Mouse (Mus musculus) hindbrain, embryonic 10.5 days (tissue): ENCODE measurements around the gene 4930503B20Rik. TPM values are rescaled to one million over a fixed set of nuclear protein-coding genes. Genes with fewer than 3 reads are reported as not detected.

ENCODE experiments used
- DNase-seq: peaks from one replicate; pipeline ENCODE4 v3.0.0-alpha.2; 2017; ENCODE audit warnings: low spot score
- H3K27ac ChIP-seq: fragments of 300-500 bp; sonication (generic); 2 replicates; pipeline ENCODE4 v1.5.1; 2016; ENCODE audit warnings: mild to moderate bottlenecking, moderate library complexity
- H3K27me3 ChIP-seq: fragments of 300-500 bp; sonication (generic); 2 replicates; pipeline ENCODE4 v1.6.1; 2016; ENCODE audit warnings: mild to moderate bottlenecking; ENCODE audit not compliant: poor library complexity, insufficient read depth, severe bottlenecking
- H3K36me3 ChIP-seq: fragments of 300-500 bp; sonication (generic); 2 replicates; pipeline ENCODE4 v1.6.1; 2016; ENCODE audit warnings: mild to moderate bottlenecking, moderate library complexity
- H3K4me1 ChIP-seq: fragments of 300-500 bp; sonication (generic); replicated peaks from 2 replicates; pipeline ENCODE4 v1.6.1; 2016; ENCODE audit warnings: mild to moderate bottlenecking
- H3K4me3 ChIP-seq: fragments of 300-500 bp; sonication (generic); 2 replicates; pipeline ENCODE4 v1.5.1; 2016; ENCODE audit warnings: mild to moderate bottlenecking, moderate library complexity
- H3K9me3 ChIP-seq: fragments of 300-500 bp; sonication (generic); 2 replicates; pipeline ENCODE4 v1.6.1; 2016; ENCODE audit warnings: mild to moderate bottlenecking, moderate library complexity
- WGBS: fragments of 180-500 bp; shearing (Covaris S2); methylation state at CpG from one replicate; pipeline ENCODE4 v1.1.7; 2016; 5-methylcytosine and 5-hydroxymethylcytosine counted together
- polyA plus RNA-seq: library from polyadenylated mRNA; unstranded; fragments of >200 nt; fragmentation: Nextera tagmentation; extraction: Ambion mirVana; gene quantifications from 2 replicates; pipeline ENCODE4 v1.2.1, GENCODE M21; 2016

4930503B20Rik gene
- polyA plus RNA-seq, 1 experiment from 2014 or later, result not detected

GRCm38 (mm10) chr3:146611261-146611660 is 39.9 kb downstream of the 4930503B20Rik start:
- Histone ChIP-seq H3K27ac (no peak overlapping the region), H3K4me3 (no peak overlapping the region), H3K27me3 (no peaks in the 10 kb centered on the region), H3K36me3 (no peaks in the 10 kb centered on the region), H3K4me1 (0 out of 2 replicates have a peak, but pooled peaks cover 4% of the 10 kb centered on the region), H3K9me3 (no peaks in the 10 kb centered on the region)
- 82% methylated on average over 4 of the region's 4 CpGs for WGBS
- no peak for DNase-seq

GRCm38 (mm10) chr3:146610322-146610721 is 40.8 kb downstream of the 4930503B20Rik start:
- no peak overlapping the region for H3K27ac ChIP-seq
- no peaks in the 10 kb centered on the region for H3K36me3 ChIP-seq
- 0 out of 2 replicates have a peak, but pooled peaks cover 4% of the 10 kb centered on the region for H3K4me1 ChIP-seq
- H3K9me3 ChIP-seq, result no peaks in the 10 kb centered on the region
- WGBS, result 88% methylated on average over 10 of the region's 10 CpGs
- DNase-seq, result no peak
- H3K27me3 ChIP-seq, result no peaks in the 10 kb centered on the region
- H3K4me3 ChIP-seq, result no peak overlapping the region

GRCm38 (mm10) chr3:146607368-146607767 is 43.7 kb downstream of the 4930503B20Rik start:
- no peaks in the 10 kb centered on the region for H3K27me3 ChIP-seq
- 37% methylated on average over 1 of the region's 1 CpGs for WGBS
- no peak overlapping the region for H3K27ac ChIP-seq
- H3K36me3 ChIP-seq, result no peaks in the 10 kb centered on the region
- no peak overlapping the region for H3K4me3 ChIP-seq
- 0 out of 2 replicates have a peak, but pooled peaks cover 4% of the 10 kb centered on the region for H3K4me1 ChIP-seq
- H3K9me3 ChIP-seq, result no peaks in the 10 kb centered on the region
- no peak for DNase-seq

DNA sequence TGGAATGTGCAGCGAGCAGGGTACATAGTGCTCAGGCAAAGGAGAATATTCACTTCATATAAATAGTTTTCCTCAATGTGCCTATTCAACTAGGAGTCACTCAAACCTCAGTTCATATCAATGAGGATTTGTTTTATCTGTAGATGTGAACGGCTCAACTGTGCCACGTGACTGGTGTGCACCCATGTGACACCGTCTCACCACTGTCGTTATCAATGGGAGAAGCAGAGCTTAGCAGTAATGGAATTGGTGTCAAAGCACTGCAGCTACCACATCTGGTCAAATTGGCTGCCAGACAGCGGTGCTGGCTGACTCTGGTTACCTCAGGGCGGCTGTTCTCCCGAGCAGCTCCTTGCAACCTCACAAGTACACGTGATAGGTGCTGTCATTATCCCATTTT is 46.5 kb downstream of the 4930503B20Rik start:
- no peak for DNase-seq
- H3K27me3 ChIP-seq, result no peaks in the 10 kb centered on the region
- no peaks in the 10 kb centered on the region for H3K9me3 ChIP-seq
- H3K36me3 ChIP-seq, result no peaks in the 10 kb centered on the region
- 0 out of 2 replicates have a peak, but pooled peaks cover 4% of the 10 kb centered on the region for H3K4me1 ChIP-seq
- 94% methylated on average over 9 of the region's 9 CpGs for WGBS
- H3K4me3 ChIP-seq, result no peak overlapping the region
- no peak overlapping the region for H3K27ac ChIP-seq

DNA sequence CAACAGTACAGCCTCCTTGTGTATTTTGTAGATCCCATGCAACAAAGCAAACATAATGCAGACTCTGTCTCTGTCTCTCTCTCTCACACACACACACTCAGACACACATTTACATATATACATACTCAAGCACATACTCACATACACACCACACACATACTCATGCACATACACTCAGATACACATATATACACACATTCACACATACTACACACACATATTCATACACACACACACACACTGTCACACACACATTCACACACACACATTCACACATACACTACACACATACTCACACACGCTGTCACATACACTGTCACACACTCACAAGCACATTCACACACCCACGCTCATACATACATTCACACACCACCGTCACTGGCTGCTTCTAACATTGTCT is 48.6 kb downstream of the 4930503B20Rik start:
- DNase-seq, result no peak
- H3K4me1 ChIP-seq, result 0 out of 2 replicates have a peak, but pooled peaks cover 3% of the 10 kb centered on the region
- H3K27me3 ChIP-seq, result no peaks in the 10 kb centered on the region
- H3K27ac ChIP-seq, result no peak overlapping the region
- H3K4me3 ChIP-seq, result no peak overlapping the region
- WGBS, result 89% methylated on average over 3 of the region's 3 CpGs
- H3K36me3 ChIP-seq, result no peaks in the 10 kb centered on the region
- no peaks in the 10 kb centered on the region for H3K9me3 ChIP-seq

DNA sequence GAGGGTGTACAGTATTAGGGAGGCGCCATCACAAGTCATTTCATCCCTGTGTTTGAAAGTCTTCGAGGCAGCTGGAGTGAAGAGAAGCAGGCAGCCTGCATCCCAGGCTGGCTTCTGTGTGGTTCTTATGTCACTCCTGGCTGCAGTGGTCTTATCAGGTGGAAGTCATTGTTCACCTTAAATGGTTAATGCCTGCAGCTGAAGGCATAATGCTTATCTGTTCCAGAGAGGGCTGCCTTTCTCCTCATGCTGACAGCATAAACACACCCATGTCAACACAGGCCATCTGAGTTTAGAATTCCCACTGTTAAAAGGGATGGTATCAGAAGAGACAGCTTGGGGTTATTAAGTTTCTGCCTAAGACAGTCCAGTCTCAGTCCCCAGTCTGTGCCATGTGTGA is 49.9 kb downstream of the 4930503B20Rik start:
- H3K9me3 ChIP-seq, result no peaks in the 10 kb centered on the region
- H3K36me3 ChIP-seq, result no peaks in the 10 kb centered on the region
- 91% methylated on average over 2 of the region's 2 CpGs for WGBS
- H3K4me3 ChIP-seq, result no peak overlapping the region
- no peaks in the 10 kb centered on the region for H3K27me3 ChIP-seq
- no peak for DNase-seq
- H3K4me1 ChIP-seq, result no peaks in the 10 kb centered on the region
- no peak overlapping the region for H3K27ac ChIP-seq

- H3K27me3 ChIP-seq, result no peaks in the 10 kb centered on the region
- H3K4me1 ChIP-seq, result no peaks in the 10 kb centered on the region
- WGBS, result 93% methylated on average over 6 of the region's 6 CpGs
- no peak for DNase-seq
- H3K36me3 ChIP-seq, result no peaks in the 10 kb centered on the region
- no peak overlapping the region for H3K4me3 ChIP-seq
- no peak overlapping the region for H3K27ac ChIP-seq
- H3K9me3 ChIP-seq, result no peaks in the 10 kb centered on the region
Measured at GRCm38 (mm10) chr3:146599198-146599900, 51.8 kb downstream of the 4930503B20Rik start.

DNA sequence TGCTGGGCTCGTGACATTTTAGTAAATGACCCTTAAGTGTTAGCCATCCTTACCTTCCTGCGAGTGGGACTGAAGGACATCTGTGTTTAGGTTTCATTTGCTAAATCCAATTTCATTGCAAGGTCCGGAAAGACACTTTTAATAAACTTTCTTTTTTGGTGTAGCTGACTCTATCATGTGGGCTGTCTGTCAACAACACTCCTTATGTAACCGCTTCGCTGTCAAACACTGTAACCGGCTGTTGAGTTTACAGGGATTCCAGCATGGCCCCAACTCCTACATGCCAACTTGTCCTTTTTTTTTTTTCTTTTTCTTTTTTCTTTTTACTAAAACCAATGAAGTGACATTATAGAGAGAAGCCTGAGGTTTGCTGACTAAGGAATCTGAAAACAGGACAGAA is 52.7 kb downstream of the 4930503B20Rik start:
- DNase-seq, result no peak
- Histone ChIP-seq H3K4me3 (no peak overlapping the region), H3K27me3 (no peaks in the 10 kb centered on the region), H3K9me3 (no peaks in the 10 kb centered on the region), H3K36me3 (no peaks in the 10 kb centered on the region), H3K4me1 (no peaks in the 10 kb centered on the region), H3K27ac (no peak overlapping the region)
- WGBS, result 90% methylated on average over 6 of the region's 6 CpGs

DNA sequence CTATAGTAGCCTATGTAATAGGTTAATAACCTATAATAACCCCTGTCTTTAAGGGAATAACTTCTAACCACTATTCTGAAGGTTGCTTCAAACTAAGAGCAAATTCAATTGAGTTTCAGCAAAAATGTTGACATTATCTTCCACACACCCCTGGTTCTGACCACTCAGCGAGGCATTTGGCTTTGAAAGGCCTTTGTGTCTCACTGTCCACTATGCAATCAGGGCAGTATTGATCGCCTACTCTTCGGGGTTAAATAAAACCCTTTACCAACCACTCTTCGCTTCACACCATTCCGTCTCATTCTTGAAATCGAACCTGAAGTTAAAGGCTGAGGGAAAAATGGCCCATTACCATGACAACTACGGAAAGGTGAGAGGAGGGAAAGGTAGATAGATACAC is 54.3 kb downstream of the 4930503B20Rik start:
- WGBS, result 90% methylated on average over 7 of the region's 7 CpGs
- DNase-seq, result no peak
- Histone ChIP-seq H3K27ac (no peak overlapping the region), H3K4me3 (no peak overlapping the region), H3K36me3 (no peaks in the 10 kb centered on the region), H3K27me3 (no peaks in the 10 kb centered on the region), H3K4me1 (no peaks in the 10 kb centered on the region), H3K9me3 (no peaks in the 10 kb centered on the region)

GRCm38 (mm10) chr3:146596387-146596786 is 54.7 kb downstream of the 4930503B20Rik start:
- no peak for DNase-seq
- Histone ChIP-seq H3K4me1 (no peaks in the 10 kb centered on the region), H3K4me3 (no peak overlapping the region)

GRCm38 (mm10) chr3:146595440-146595839 is 55.7 kb downstream of the 4930503B20Rik start:
- WGBS, result 90% methylated on average over 6 of the region's 6 CpGs
- Histone ChIP-seq H3K4me3 (no peak overlapping the region), H3K4me1 (no peaks in the 10 kb centered on the region), H3K27me3 (no peaks in the 10 kb centered on the region), H3K9me3 (no peaks in the 10 kb centered on the region), H3K27ac (no peak overlapping the region), H3K36me3 (no peaks in the 10 kb centered on the region)
- no peak for DNase-seq

More at GRCm38 (mm10) chr3:146596387-146596786, 54.7 kb downstream of the 4930503B20Rik start:
- Histone ChIP-seq H3K9me3 (no peaks in the 10 kb centered on the region), H3K27me3 (no peaks in the 10 kb centered on the region), H3K27ac (no peak overlapping the region), H3K36me3 (no peaks in the 10 kb centered on the region)
- WGBS, result 89% methylated on average over 8 of the region's 8 CpGs
